Mouse (Mus musculus): ENCODE results near the gene Myh1.

DNA sequence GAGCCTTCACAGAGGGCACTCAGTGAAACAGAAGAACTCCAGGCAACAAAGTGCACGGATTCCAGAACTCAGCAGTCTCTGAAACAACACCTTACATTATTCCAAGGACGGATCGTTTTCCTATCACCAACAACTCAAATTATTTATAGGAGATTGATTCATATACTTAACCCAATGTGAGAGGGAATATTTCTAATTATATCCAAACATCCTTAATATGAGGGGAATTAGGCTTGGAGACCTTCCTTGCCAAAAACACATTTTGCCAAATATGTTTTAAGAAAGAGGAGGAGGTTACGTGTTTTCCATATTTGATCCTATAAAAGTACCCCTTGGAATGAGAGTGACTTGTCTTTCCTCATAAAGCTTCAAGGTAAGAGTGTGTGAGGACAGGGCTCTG, at the start of gene Myh1:
- no peak for TF ChIP-seq CTCF (IDR thresholded peaks at IDR 0.05; ENCODE audit: borderline replicate concordance, control insufficient read depth, extremely low read depth, insufficient read depth, low read length, poor library complexity)
- no peak for TF ChIP-seq POLR2A (IDR thresholded peaks at IDR 0.05; ENCODE audit: control insufficient read depth, extremely low read depth, insufficient read depth, low read length, poor library complexity)

All from thymus, adult 2 months (tissue).